Mouse (Mus musculus): Measurements from ENCODE around the gene Strn.
A peak's percentile ranks its signal among the peaks of the same experiment; 100 is the strongest.

The Strn gene

GRCm38 (mm10) chr17:78618164-78618693 lies 118.8 kb downstream of the Strn start:
- DNase-seq (ENCODE audit: low read depth) = no peak

GRCm38 (mm10) chr17:78615096-78615495 lies 121.9 kb downstream of the Strn start:
- no peak for DNase-seq (ENCODE audit: low read depth)

- DNase-seq (ENCODE audit: low read depth) = peak; percentile 16
Measured at GRCm38 (mm10) chr17:78614481-78614880, 122.5 kb downstream of the Strn start.

- DNase-seq (ENCODE audit: low read depth) = peak; percentile 59
Measured at GRCm38 (mm10) chr17:78611117-78611516, 125.9 kb downstream of the Strn start.

GRCm38 (mm10) chr17:78609191-78609855 lies 127.7 kb downstream of the Strn start:
- no peak for DNase-seq (ENCODE audit: low read depth)

- no peak for DNase-seq (ENCODE audit: low read depth)
Measured at GRCm38 (mm10) chr17:78608716-78609115, 128.3 kb downstream of the Strn start.

GRCm38 (mm10) chr17:78608135-78608670 lies 128.8 kb downstream of the Strn start:
- no peak for DNase-seq (ENCODE audit: low read depth)

GRCm38 (mm10) chr17:78604431-78604830 lies 132.6 kb downstream of the Strn start:
- peak; percentile 89 for DNase-seq (ENCODE audit: low read depth)

- DNase-seq (ENCODE audit: low read depth) = peak; percentile 94
Measured at GRCm38 (mm10) chr17:78603872-78604271, 133.1 kb downstream of the Strn start.

GRCm38 (mm10) chr17:78602316-78602715 lies 134.7 kb downstream of the Strn start:
- DNase-seq (ENCODE audit: low read depth) = no peak

- no peak for DNase-seq (ENCODE audit: low read depth)
Measured at GRCm38 (mm10) chr17:78601601-78602000, 135.4 kb downstream of the Strn start.

- DNase-seq (ENCODE audit: low read depth) = no peak
Measured at GRCm38 (mm10) chr17:78601042-78601441, 136.0 kb downstream of the Strn start.
